Mouse (Mus musculus): ENCODE measurements at regions not wholly inside any gene's neighbourhood (a gene's known extent, or its start where the extent isn't known, plus 50 kb on each side); places are given as distances from the start of the nearest gene placed in this dataset.

DNA sequence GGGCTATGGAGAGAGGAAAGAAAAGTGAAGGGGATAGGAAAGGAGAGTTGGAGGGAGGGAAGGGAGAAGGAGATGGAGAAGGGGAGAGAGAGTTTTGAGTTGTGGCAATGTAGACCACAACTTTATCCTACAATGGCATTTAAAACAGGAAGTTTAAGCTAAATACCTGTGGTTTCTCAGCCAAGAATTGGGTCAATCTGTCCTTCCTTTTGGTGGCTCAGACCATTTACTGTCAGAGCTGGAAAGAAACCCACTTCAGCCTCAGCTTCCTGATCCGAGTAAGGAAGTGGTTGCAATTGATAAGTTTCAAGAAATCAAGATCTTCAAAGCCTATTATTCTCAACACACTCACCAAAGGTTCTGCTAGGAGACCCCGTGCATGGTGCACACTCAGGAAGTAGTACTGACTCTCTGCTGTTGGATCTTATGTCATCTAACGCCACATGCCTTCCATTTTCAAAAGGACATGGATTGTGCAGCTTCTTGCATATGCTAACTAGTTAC, 158.9 kb downstream of the Trib2 start:
- 83% methylated on average over 3 of the region's 3 CpGs for WGBS
- Histone ChIP-seq H3K27me3 (ENCODE audit: insufficient read depth, low read length) (no peaks in the 10 kb centered on the region), H3K27ac (ENCODE audit: low read depth, low read length) (no peak overlapping the region), H3K4me3 (ENCODE audit: low read depth, low read length) (no peak overlapping the region), H3K9me3 (ENCODE audit: low read length) (no peaks in the 10 kb centered on the region), H3K36me3 (ENCODE audit: insufficient read depth) (no peaks in the 10 kb centered on the region), H3K4me1 (ENCODE audit: insufficient read depth) (no peaks in the 10 kb centered on the region), H3K4me2 (ENCODE audit: low read depth) (no peak overlapping the region), H3K9ac (no peak overlapping the region)
- no peak for TF ChIP-seq CTCF (IDR thresholded peaks at IDR 0.05; ENCODE audit: low read depth)
- DNase-seq (no peak), ATAC-seq (no peak)

DNA sequence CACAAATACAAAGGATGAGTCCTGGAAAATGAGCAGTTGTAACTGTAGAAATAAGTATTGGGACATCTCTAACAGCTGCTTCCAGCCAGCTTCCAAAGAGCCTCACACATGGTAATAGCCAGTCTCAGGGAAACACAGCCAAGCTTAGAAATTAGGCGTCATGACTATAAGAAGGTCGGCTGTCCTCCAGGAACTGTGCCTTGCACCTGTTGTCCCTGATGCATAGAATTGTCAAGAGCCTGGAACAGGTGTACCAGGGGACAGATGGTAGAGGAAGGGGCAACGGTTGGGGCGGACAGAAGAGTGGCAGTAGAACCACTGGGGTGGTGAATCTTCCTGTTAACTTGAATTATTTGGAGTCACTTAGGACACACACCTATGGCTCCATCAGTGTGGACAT, 162.1 kb downstream of the Trib2 start:
- Histone ChIP-seq H3K4me2 (ENCODE audit: low read depth) (no peak overlapping the region), H3K36me3 (ENCODE audit: insufficient read depth) (no peaks in the 10 kb centered on the region), H3K27me3 (ENCODE audit: insufficient read depth, low read length) (no peaks in the 10 kb centered on the region), H3K27ac (ENCODE audit: low read depth, low read length) (no peak overlapping the region), H3K4me1 (ENCODE audit: insufficient read depth) (no peaks in the 10 kb centered on the region), H3K9ac (no peak overlapping the region), H3K4me3 (ENCODE audit: low read depth, low read length) (no peak overlapping the region), H3K9me3 (ENCODE audit: low read length) (no peaks in the 10 kb centered on the region)
- WGBS, result 92% methylated on average over 4 of the region's 4 CpGs
- no peak for ATAC-seq
- DNase-seq, result no peak
- no peak for TF ChIP-seq CTCF (IDR thresholded peaks at IDR 0.05; ENCODE audit: low read depth)

DNA sequence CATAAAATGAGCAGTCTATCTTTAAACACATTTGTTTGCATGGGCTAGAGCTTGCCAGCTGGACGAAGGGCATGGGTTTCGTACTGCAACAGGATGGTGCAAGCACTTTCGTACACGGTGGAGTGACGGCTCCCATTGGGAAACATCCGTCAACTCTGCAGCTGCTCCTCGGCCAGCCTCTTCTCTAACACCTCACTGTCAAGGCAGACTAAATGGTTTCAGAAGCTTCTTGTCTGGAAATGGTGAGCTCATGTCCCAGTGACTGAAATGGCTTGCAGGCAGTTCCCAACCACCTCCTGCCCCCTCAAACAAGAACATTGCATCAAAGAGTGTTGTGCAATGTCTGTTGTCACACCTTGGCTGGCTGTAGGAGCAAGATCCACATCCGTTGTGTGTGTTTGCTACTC, 163.4 kb downstream of the Trib2 start:
- Histone ChIP-seq H3K4me3 (ENCODE audit: low read depth, low read length) (no peak overlapping the region), H3K4me1 (ENCODE audit: insufficient read depth) (no peaks in the 10 kb centered on the region), H3K27ac (ENCODE audit: low read depth, low read length) (no peak overlapping the region), H3K36me3 (ENCODE audit: insufficient read depth) (no peaks in the 10 kb centered on the region), H3K4me2 (ENCODE audit: low read depth) (no peak overlapping the region), H3K9ac (no peak overlapping the region), H3K9me3 (ENCODE audit: low read length) (no peaks in the 10 kb centered on the region), H3K27me3 (ENCODE audit: insufficient read depth, low read length) (no peaks in the 10 kb centered on the region)
- DNase-seq (no peak), ATAC-seq (no peak)
- no peak for TF ChIP-seq CTCF (IDR thresholded peaks at IDR 0.05; ENCODE audit: low read depth)
- 60% methylated on average over 8 of the region's 8 CpGs for WGBS

DNA sequence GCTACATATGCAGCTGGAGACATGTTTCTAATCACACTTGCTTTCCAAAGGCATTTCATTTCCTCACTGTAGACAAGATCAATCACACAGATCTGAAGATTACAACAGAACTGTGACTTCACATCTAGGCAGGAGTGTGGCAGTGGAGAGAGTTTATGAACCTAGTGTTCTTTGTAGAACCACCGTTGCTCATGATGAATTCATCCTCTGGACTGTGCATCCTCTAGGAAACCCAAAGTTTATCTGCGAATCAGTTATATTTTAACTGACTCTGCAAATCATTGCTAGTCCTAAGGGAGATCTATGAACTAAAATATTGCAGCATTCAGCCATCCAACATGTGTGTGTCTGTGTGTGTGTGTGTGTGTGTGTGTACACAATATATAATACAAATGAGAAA, 165.4 kb downstream of the Trib2 start:
- H3K9ac ChIP-seq, result no peak overlapping the region
- no peak overlapping the region for H3K27ac ChIP-seq (ENCODE audit: low read depth, low read length)
- H3K4me2 ChIP-seq (ENCODE audit: low read depth), result no peak overlapping the region
- 97% methylated on average over 2 of the region's 2 CpGs for WGBS
- no peaks in the 10 kb centered on the region for H3K36me3 ChIP-seq (ENCODE audit: insufficient read depth)
- no peak overlapping the region for H3K4me3 ChIP-seq (ENCODE audit: low read depth, low read length)
- no peak for TF ChIP-seq CTCF (IDR thresholded peaks at IDR 0.05; ENCODE audit: low read depth)
- no peaks in the 10 kb centered on the region for H3K27me3 ChIP-seq (ENCODE audit: insufficient read depth, low read length)
- H3K9me3 ChIP-seq (ENCODE audit: low read length), result no peaks in the 10 kb centered on the region
- DNase-seq, result no peak
- H3K4me1 ChIP-seq (ENCODE audit: insufficient read depth), result no peaks in the 10 kb centered on the region
- no peak for ATAC-seq

DNA sequence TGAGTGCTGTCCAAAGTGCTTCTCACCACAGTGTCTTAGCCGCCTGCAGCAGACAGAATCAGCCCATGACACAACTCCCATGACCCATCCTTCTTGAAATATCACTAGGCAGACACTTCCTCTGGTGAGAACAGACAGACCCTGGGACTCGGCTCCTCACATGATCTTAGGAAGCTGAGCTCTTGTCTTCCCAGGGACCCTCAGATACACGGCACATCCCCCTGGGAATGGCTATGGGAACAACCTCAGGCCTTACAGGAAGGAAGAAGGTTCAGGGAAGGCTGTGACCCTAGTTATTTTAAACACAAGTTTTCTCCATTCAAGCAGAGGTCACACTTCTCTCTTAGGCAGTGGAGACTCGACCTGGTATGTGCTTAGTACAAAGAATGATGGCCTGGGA, 166.8 kb downstream of the Trib2 start:
- no peak for DNase-seq
- WGBS, result 75% methylated on average over 4 of the region's 4 CpGs
- Histone ChIP-seq H3K4me3 (ENCODE audit: low read depth, low read length) (no peak overlapping the region), H3K9ac (no peak overlapping the region), H3K4me1 (ENCODE audit: insufficient read depth) (no peaks in the 10 kb centered on the region), H3K4me2 (ENCODE audit: low read depth) (no peak overlapping the region), H3K27me3 (ENCODE audit: insufficient read depth, low read length) (no peaks in the 10 kb centered on the region), H3K27ac (ENCODE audit: low read depth, low read length) (no peak overlapping the region), H3K36me3 (ENCODE audit: insufficient read depth) (no peaks in the 10 kb centered on the region), H3K9me3 (ENCODE audit: low read length) (no peaks in the 10 kb centered on the region)
- no peak for TF ChIP-seq CTCF (IDR thresholded peaks at IDR 0.05; ENCODE audit: low read depth)
- no peak for ATAC-seq

DNA sequence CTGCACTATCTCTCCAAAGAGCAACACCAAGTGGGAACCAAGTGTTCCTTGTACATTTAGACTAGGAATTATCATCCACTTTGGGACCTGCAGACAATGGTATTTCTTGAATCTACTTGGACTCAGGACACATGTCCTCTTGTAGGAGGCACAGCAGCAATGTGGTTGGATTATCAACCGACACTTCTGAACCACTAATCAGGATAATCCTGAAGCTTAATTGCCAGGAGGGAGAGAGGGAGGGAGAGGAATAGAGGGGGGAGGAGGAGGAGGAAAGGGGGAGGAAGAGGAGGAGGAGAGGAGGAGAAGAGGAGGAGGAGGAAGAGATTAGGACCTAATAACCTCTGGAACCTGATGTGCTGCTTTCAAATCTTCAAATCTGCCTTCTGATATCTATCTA, 167.5 kb downstream of the Trib2 start:
- H3K4me2 ChIP-seq (ENCODE audit: low read depth), result no peak overlapping the region
- no peaks in the 10 kb centered on the region for H3K27me3 ChIP-seq (ENCODE audit: insufficient read depth, low read length)
- no peaks in the 10 kb centered on the region for H3K9me3 ChIP-seq (ENCODE audit: low read length)
- 9% methylated on average over 1 of the region's 1 CpGs for WGBS
- TF ChIP-seq CTCF (IDR thresholded peaks at IDR 0.05; ENCODE audit: low read depth), result no peak
- H3K36me3 ChIP-seq (ENCODE audit: insufficient read depth), result no peaks in the 10 kb centered on the region
- H3K9ac ChIP-seq, result no peak overlapping the region
- no peak for ATAC-seq
- H3K4me1 ChIP-seq (ENCODE audit: insufficient read depth), result no peaks in the 10 kb centered on the region
- no peak overlapping the region for H3K4me3 ChIP-seq (ENCODE audit: low read depth, low read length)
- no peak for DNase-seq
- no peak overlapping the region for H3K27ac ChIP-seq (ENCODE audit: low read depth, low read length)

DNA sequence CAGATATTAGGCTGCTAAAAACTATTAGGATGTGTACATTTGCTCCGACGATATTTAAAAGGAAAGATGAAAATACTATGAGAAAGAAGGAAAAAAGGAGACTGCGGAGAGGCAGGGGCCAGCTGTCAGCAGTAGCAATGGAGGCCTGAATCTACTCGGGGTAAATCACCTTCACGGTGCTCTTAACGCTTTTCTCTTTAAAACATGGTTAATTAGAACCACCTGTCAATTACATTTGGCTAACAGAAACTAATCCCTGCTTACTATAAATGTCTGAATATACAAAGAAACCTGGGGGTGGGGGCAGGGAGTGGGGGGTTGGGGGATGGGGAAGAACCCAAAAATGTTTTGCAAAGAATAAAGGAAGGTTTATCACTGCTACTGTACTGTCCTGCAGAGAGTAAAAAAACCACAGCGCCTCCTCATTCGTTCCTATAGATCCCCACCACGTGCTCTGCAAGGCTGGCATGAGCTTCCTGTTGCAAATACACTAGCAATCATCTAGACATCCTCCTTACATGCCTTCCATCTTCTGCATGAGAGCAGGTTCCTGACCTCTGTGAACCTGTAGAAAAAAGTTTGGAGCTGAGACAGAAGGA, 172.5 kb downstream of the Trib2 start:
- H3K27me3 ChIP-seq (ENCODE audit: insufficient read depth, low read length), result no peaks in the 10 kb centered on the region
- H3K36me3 ChIP-seq (ENCODE audit: insufficient read depth), result no peaks in the 10 kb centered on the region
- no peak for DNase-seq
- 31% methylated on average over 9 of the region's 9 CpGs for WGBS
- no peak overlapping the region for H3K4me2 ChIP-seq (ENCODE audit: low read depth)
- no peak overlapping the region for H3K9ac ChIP-seq
- H3K4me1 ChIP-seq (ENCODE audit: insufficient read depth), result no peaks in the 10 kb centered on the region
- no peaks in the 10 kb centered on the region for H3K9me3 ChIP-seq (ENCODE audit: low read length)
- H3K27ac ChIP-seq (ENCODE audit: low read depth, low read length), result no peak overlapping the region
- no peak overlapping the region for H3K4me3 ChIP-seq (ENCODE audit: low read depth, low read length)
- TF ChIP-seq CTCF (IDR thresholded peaks at IDR 0.05; ENCODE audit: low read depth), result no peak
- ATAC-seq, result no peak
